Mouse (Mus musculus): ENCODE data around the gene Actr5. TPM values are rescaled to one million over a fixed set of nuclear protein-coding genes. Genes with fewer than 3 reads are reported as not detected.

Gene Actr5
- polyA plus RNA-seq, 1 experiment from 2014 or later: 10.2 TPM

DNA sequence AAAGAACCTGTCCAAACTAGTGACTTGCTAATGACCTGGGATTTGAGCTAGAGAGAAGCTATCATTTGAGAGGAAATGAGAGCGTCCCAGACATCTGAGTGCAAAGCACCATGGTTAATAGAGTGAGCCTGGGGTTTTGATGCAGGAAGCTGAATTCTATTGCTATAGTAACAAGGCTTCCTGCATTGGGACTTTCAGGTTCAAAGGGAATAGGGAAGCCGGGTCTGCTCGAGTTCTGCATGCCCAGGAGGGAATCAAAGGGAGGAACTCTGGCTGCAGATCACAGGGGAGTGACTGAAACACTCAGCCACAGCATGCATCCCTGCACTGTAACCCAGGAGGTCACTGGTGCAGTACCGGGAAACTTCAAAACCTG is 58.3 kb downstream of the Actr5 start:
- no peak overlapping the region for H3K9ac ChIP-seq
- no peaks in the 10 kb centered on the region for H3K9me3 ChIP-seq
- H3K36me3 ChIP-seq: no peaks in the 10 kb centered on the region
- H3K4me1 ChIP-seq: 0 out of 2 replicates have a peak, but pooled peaks cover 6% of the 10 kb centered on the region
- H3K27me3 ChIP-seq: no peaks in the 10 kb centered on the region
- WGBS: 6% methylated on average over 4 of the region's 4 CpGs
- H3K27ac ChIP-seq: no peak overlapping the region
- no peak overlapping the region for H3K4me2 ChIP-seq
- no peak for ATAC-seq (ENCODE audit: insufficient number of reproducible peaks, low FRiP score, low TSS enrichment, low read depth)
- no peak overlapping the region for H3K4me3 ChIP-seq

GRCm38 (mm10) chr2:158684247-158684843 is 59.7 kb downstream of the Actr5 start:
- no peak overlapping the region for H3K27ac ChIP-seq
- H3K36me3 ChIP-seq: no peaks in the 10 kb centered on the region
- H3K27me3 ChIP-seq: no peaks in the 10 kb centered on the region
- no peak overlapping the region for H3K9ac ChIP-seq
- H3K4me2 ChIP-seq: no peak overlapping the region
- no peaks in the 10 kb centered on the region for H3K9me3 ChIP-seq
- 0 out of 2 replicates have a peak, but pooled peaks cover 6% of the 10 kb centered on the region for H3K4me1 ChIP-seq
- no peak for ATAC-seq (ENCODE audit: insufficient number of reproducible peaks, low FRiP score, low TSS enrichment, low read depth)
- 58% methylated on average over 9 of the region's 9 CpGs for WGBS
- no peak overlapping the region for H3K4me3 ChIP-seq

DNA sequence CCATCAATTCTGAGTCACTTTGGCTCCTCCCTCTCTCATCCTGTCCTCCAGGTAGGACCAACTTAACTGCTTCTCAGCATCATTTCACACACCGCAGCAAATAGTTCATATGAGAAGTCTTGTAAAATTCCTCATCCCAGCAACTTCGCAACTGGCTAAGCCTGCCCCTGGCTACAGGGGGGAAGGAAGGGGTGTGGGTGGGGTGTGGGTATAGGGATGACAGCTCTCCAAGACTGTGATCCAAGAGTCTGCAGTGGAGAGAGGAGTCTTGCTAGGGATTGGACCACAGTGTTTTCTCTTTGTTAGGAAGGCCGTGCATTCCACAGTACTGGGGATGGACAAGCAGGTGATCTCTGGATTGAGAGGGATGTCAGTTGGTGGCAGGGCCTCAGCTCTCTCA is 60.2 kb downstream of the Actr5 start:
- Histone ChIP-seq H3K4me1 (0 out of 2 replicates have a peak, but pooled peaks cover 10% of the 10 kb centered on the region), H3K4me3 (no peak overlapping the region), H3K27ac (no peak overlapping the region), H3K9me3 (no peaks in the 10 kb centered on the region), H3K36me3 (no peaks in the 10 kb centered on the region), H3K9ac (no peak overlapping the region), H3K27me3 (no peaks in the 10 kb centered on the region), H3K4me2 (no peak overlapping the region)
- ATAC-seq (ENCODE audit: insufficient number of reproducible peaks, low FRiP score, low TSS enrichment, low read depth): no peak
- 57% methylated on average over 3 of the region's 3 CpGs for WGBS

DNA sequence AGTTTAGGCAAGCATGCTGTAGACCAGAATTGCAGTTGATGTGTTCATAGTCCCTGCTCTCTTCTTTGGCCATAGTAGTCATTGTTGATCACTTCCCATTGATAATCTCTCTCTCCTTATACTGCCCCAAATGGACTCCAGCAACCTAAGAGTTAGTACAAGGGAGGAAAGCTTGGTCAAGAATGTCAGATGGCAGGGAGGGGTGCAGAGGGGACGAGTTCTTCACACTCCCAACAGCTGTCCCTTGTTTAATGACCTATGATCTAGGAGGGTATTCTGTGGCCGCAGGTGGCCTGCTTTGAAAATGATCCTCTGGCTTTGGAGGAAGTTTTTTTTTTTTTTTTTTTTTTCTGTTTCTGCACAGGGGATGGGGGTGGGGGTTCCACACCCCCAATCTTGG is 61.7 kb downstream of the Actr5 start:
- ATAC-seq (ENCODE audit: insufficient number of reproducible peaks, low FRiP score, low TSS enrichment, low read depth): no peak
- Histone ChIP-seq H3K27ac (no peak overlapping the region), H3K27me3 (no peaks in the 10 kb centered on the region), H3K4me1 (0 out of 2 replicates have a peak, but pooled peaks cover 10% of the 10 kb centered on the region), H3K36me3 (no peaks in the 10 kb centered on the region), H3K4me3 (no peak overlapping the region), H3K4me2 (no peak overlapping the region), H3K9me3 (no peaks in the 10 kb centered on the region), H3K9ac (no peak overlapping the region)
- WGBS: 35% methylated on average over 2 of the region's 2 CpGs

- Histone ChIP-seq H3K9ac (no peak overlapping the region), H3K4me1 (0 out of 2 replicates have a peak, but pooled peaks cover 6% of the 10 kb centered on the region), H3K9me3 (no peaks in the 10 kb centered on the region), H3K4me2 (no peak overlapping the region), H3K36me3 (no peaks in the 10 kb centered on the region), H3K4me3 (no peak overlapping the region), H3K27ac (no peak overlapping the region), H3K27me3 (no peaks in the 10 kb centered on the region)
- WGBS: 72% methylated on average over 25 of the region's 25 CpGs
- no peak for ATAC-seq (ENCODE audit: insufficient number of reproducible peaks, low FRiP score, low TSS enrichment, low read depth)
These were observed 63.1 kb downstream of the Actr5 start for GRCm38 (mm10) chr2:158687804-158688241.

MicroRNAs encoded within 50 kb of the gene (microRNA counts, 519-probe panel; counts per million panel counts)
- not detected for microRNA mmu-miR-3474

Small RNAs within 50 kb of the gene (microRNA-seq; reads per million reads assigned to microRNA genes)
- 1.6 reads per million for gene Mir3474

Other genes starting within 250 kb of the Actr5 start
- 2.9 and 4.6 TPM in 2 replicates for gene Snhg11, start 249.2 kb upstream of the Actr5 start, polyA plus RNA-seq (2015; fragmentation: Nextera tagmentation; extraction: Ambion mirVana)
- gene Ralgapb, start 215.0 kb upstream of the Actr5 start, polyA plus RNA-seq (2015; fragmentation: Nextera tagmentation; extraction: Ambion mirVana): 14.3 and 15.3 TPM in 2 replicates
- gene Adig, start 122.3 kb upstream of the Actr5 start, polyA plus RNA-seq (2015; fragmentation: Nextera tagmentation; extraction: Ambion mirVana): 3.4 and 5.8 TPM in 2 replicates
- gene Arhgap40, start 112.1 kb upstream of the Actr5 start, polyA plus RNA-seq (2015; fragmentation: Nextera tagmentation; extraction: Ambion mirVana): 9.4 and 9.5 TPM in 2 replicates
- not detected in 2 replicates for gene Slc32a1, start 14.1 kb upstream of the Actr5 start, polyA plus RNA-seq (2015; fragmentation: Nextera tagmentation; extraction: Ambion mirVana)
- gene Ppp1r16b, start 40.5 kb downstream of the Actr5 start, polyA plus RNA-seq (2015; fragmentation: Nextera tagmentation; extraction: Ambion mirVana): 4.1 and 4.3 TPM in 2 replicates
- 43.0 and 43.4 TPM in 2 replicates for gene Fam83d, start 143.2 kb downstream of the Actr5 start, polyA plus RNA-seq (2015; fragmentation: Nextera tagmentation; extraction: Ambion mirVana)
- gene Dhx35, start 169.9 kb downstream of the Actr5 start, polyA plus RNA-seq (2015; fragmentation: Nextera tagmentation; extraction: Ambion mirVana): 11.1 and 11.6 TPM in 2 replicates